Mouse (Mus musculus): ENCODE results near the gene Rnf41. TPM values are rescaled to one million over a fixed set of nuclear protein-coding genes. Genes with fewer than 3 reads are reported as not detected.
A peak's percentile ranks its signal among the peaks of the same experiment; 100 is the strongest.

Gene Rnf41
- polyA plus RNA-seq, 1 experiment from 2014 or later, result 105 TPM

GRCm38 (mm10) chr10:128441324-128442119 is 30.1 kb downstream of the Rnf41 start:
- WGBS, result 85% methylated on average over 10 of the region's 10 CpGs
- H3K27ac ChIP-seq (ENCODE audit: low read length), result no peak overlapping the region
- no peak overlapping the region for H3K9ac ChIP-seq (ENCODE audit: low read depth, low read length)
- no peak overlapping the region for H3K4me2 ChIP-seq (ENCODE audit: low read length)
- H3K9me3 ChIP-seq (replicated peaks; ENCODE audit: control insufficient read depth, low read length, poor library complexity, severe bottlenecking), result no peaks in the 10 kb centered on the region
- H3K4me1 ChIP-seq (ENCODE audit: control insufficient read depth, insufficient read depth, low read length), result no peaks in the 10 kb centered on the region
- no peak overlapping the region for H3K4me3 ChIP-seq (ENCODE audit: low read depth, low read length)
- H3K36me3 ChIP-seq (ENCODE audit: control insufficient read depth, insufficient read depth, low read length), result peaks cover 23% of the 10 kb centered on the region
- H3K27me3 ChIP-seq (ENCODE audit: control insufficient read depth, insufficient read depth, low read depth, low read length), result no peaks in the 10 kb centered on the region
- 0 out of 2 replicates have a peak, but pooled peaks have one; percentile 36 for ATAC-seq

DNA sequence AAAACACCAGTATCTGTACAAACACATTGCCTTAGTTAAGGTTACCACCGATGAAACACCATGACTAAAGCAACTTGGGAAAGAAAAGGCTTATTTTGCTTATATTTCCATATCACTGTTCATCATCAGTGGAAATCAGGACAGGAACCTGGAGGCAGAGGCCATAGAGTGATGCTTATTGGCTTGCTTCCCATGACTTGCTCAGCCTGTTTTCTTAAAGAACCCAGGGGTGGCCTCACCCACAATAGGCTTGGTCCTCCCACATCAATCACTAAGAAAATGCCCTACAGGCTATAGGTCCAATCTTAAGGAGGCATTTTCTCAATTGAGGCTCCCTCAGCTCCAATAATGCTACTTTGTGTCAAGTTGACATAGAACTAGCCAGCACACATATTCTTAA is 31.3 kb downstream of the Rnf41 start:
- Histone ChIP-seq H3K9ac (ENCODE audit: low read depth, low read length) (no peak overlapping the region), H3K27me3 (ENCODE audit: control insufficient read depth, insufficient read depth, low read depth, low read length) (no peaks in the 10 kb centered on the region), H3K4me2 (ENCODE audit: low read length) (no peak overlapping the region), H3K27ac (ENCODE audit: low read length) (no peak overlapping the region), H3K9me3 (replicated peaks; ENCODE audit: control insufficient read depth, low read length, poor library complexity, severe bottlenecking) (no peaks in the 10 kb centered on the region), H3K36me3 (ENCODE audit: control insufficient read depth, insufficient read depth, low read length) (peaks cover 18% of the 10 kb centered on the region), H3K4me3 (ENCODE audit: low read depth, low read length) (no peak overlapping the region), H3K4me1 (ENCODE audit: control insufficient read depth, insufficient read depth, low read length) (no peaks in the 10 kb centered on the region)
- ATAC-seq, result no peak
- 88% methylated on average over 1 of the region's 1 CpGs for WGBS

- Histone ChIP-seq H3K4me3 (ENCODE audit: low read depth, low read length) (no peak overlapping the region), H3K4me2 (ENCODE audit: low read length) (no peak overlapping the region), H3K4me1 (ENCODE audit: control insufficient read depth, insufficient read depth, low read length) (no peaks in the 10 kb centered on the region), H3K27ac (ENCODE audit: low read length) (no peak overlapping the region), H3K27me3 (ENCODE audit: control insufficient read depth, insufficient read depth, low read depth, low read length) (no peaks in the 10 kb centered on the region), H3K9ac (ENCODE audit: low read depth, low read length) (no peak overlapping the region), H3K36me3 (ENCODE audit: control insufficient read depth, insufficient read depth, low read length) (peaks cover 4% of the 10 kb centered on the region), H3K9me3 (replicated peaks; ENCODE audit: control insufficient read depth, low read length, poor library complexity, severe bottlenecking) (no peaks in the 10 kb centered on the region)
- ATAC-seq, result no peak
- WGBS, result 83% methylated on average over 6 of the region's 6 CpGs
These were observed 32.9 kb downstream of the Rnf41 start for GRCm38 (mm10) chr10:128444354-128444753.

DNA sequence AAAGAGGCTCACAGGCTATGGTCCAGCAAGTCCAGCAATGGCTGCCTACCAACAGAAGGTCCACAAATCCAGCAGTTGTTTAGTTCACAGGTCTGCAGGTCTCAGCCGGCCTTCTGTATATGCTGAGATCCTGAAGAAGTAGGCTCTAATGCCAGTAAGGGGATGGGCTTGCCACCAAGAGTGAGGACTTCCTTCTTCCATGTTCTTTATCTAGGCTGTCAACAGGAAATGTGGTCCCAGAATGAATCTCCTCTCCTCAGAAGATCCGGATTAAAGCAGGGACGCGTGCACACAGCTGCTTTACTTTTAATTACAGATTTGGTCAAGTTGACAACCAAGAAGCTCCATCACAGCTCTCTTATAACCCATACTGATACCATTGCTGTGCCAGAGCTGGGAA is 34.0 kb downstream of the Rnf41 start:
- no peak for ATAC-seq
- 96% methylated on average over 4 of the region's 4 CpGs for WGBS
- Histone ChIP-seq H3K9me3 (replicated peaks; ENCODE audit: control insufficient read depth, low read length, poor library complexity, severe bottlenecking) (no peaks in the 10 kb centered on the region), H3K4me3 (ENCODE audit: low read depth, low read length) (no peak overlapping the region), H3K9ac (ENCODE audit: low read depth, low read length) (no peak overlapping the region), H3K27me3 (ENCODE audit: control insufficient read depth, insufficient read depth, low read depth, low read length) (no peaks in the 10 kb centered on the region), H3K36me3 (ENCODE audit: control insufficient read depth, insufficient read depth, low read length) (no peaks in the 10 kb centered on the region; the same call in 1 of the 2 replicates), H3K27ac (ENCODE audit: low read length) (no peak overlapping the region), H3K4me1 (ENCODE audit: control insufficient read depth, insufficient read depth, low read length) (no peaks in the 10 kb centered on the region), H3K4me2 (ENCODE audit: low read length) (no peak overlapping the region)

- Histone ChIP-seq H3K4me2 (ENCODE audit: low read length) (no peak overlapping the region), H3K4me3 (ENCODE audit: low read depth, low read length) (no peak overlapping the region), H3K27ac (ENCODE audit: low read length) (no peak overlapping the region), H3K36me3 (ENCODE audit: control insufficient read depth, insufficient read depth, low read length) (no peaks in the 10 kb centered on the region), H3K27me3 (ENCODE audit: control insufficient read depth, insufficient read depth, low read depth, low read length) (no peaks in the 10 kb centered on the region), H3K4me1 (ENCODE audit: control insufficient read depth, insufficient read depth, low read length) (0 out of 2 replicates have a peak, but pooled peaks cover 2% of the 10 kb centered on the region), H3K9ac (ENCODE audit: low read depth, low read length) (no peak overlapping the region), H3K9me3 (replicated peaks; ENCODE audit: control insufficient read depth, low read length, poor library complexity, severe bottlenecking) (no peaks in the 10 kb centered on the region)
- WGBS, result 87% methylated on average over 6 of the region's 6 CpGs
- no peak for ATAC-seq
These were observed 39.6 kb downstream of the Rnf41 start for GRCm38 (mm10) chr10:128451014-128451413.

- Histone ChIP-seq H3K4me1 (ENCODE audit: control insufficient read depth, insufficient read depth, low read length) (0 out of 2 replicates have a peak, but pooled peaks cover 2% of the 10 kb centered on the region), H3K27ac (ENCODE audit: low read length) (no peak overlapping the region), H3K36me3 (ENCODE audit: control insufficient read depth, insufficient read depth, low read length) (no peaks in the 10 kb centered on the region), H3K4me2 (ENCODE audit: low read length) (no peak overlapping the region), H3K27me3 (ENCODE audit: control insufficient read depth, insufficient read depth, low read depth, low read length) (no peaks in the 10 kb centered on the region), H3K9me3 (replicated peaks; ENCODE audit: control insufficient read depth, low read length, poor library complexity, severe bottlenecking) (no peaks in the 10 kb centered on the region), H3K4me3 (ENCODE audit: low read depth, low read length) (no peak overlapping the region), H3K9ac (ENCODE audit: low read depth, low read length) (no peak overlapping the region)
- 87% methylated on average over 3 of the region's 3 CpGs for WGBS
- ATAC-seq, result no peak
These were observed 43.0 kb downstream of the Rnf41 start for GRCm38 (mm10) chr10:128454471-128454870.

DNA sequence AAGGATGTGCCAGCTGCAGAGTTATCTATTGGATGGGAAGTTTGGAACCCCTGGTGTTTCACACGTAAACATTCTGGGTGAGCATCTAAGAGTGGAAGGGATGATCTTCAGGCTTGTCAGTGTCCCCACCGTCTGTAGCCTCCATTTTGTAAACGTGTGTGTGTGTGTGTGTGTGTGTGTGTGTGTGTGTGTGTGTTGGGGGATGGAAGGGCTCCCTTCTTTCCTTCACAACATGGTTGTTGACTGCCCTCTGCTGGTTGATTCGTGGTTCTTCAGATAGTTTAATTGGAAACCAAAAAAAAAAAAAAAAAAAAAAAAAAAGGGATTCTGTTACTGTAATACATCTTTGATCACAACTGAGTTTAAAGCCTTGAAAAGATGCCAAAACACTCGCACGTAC is 43.8 kb downstream of the Rnf41 start:
- no peak overlapping the region for H3K27ac ChIP-seq (ENCODE audit: low read length)
- H3K4me3 ChIP-seq (ENCODE audit: low read depth, low read length), result no peak overlapping the region; the same call in 1 of the 2 replicates
- H3K4me1 ChIP-seq (ENCODE audit: control insufficient read depth, insufficient read depth, low read length), result 0 out of 2 replicates have a peak, but pooled peaks cover 2% of the 10 kb centered on the region
- H3K36me3 ChIP-seq (ENCODE audit: control insufficient read depth, insufficient read depth, low read length), result no peaks in the 10 kb centered on the region
- WGBS, result 1% methylated on average over 6 of the region's 6 CpGs
- H3K9ac ChIP-seq (ENCODE audit: low read depth, low read length), result no peak overlapping the region
- no peaks in the 10 kb centered on the region for H3K27me3 ChIP-seq (ENCODE audit: control insufficient read depth, insufficient read depth, low read depth, low read length)
- H3K9me3 ChIP-seq (replicated peaks; ENCODE audit: control insufficient read depth, low read length, poor library complexity, severe bottlenecking), result no peaks in the 10 kb centered on the region
- peak overlapping the region; percentile 35 for H3K4me2 ChIP-seq (ENCODE audit: low read length)
- no peak for ATAC-seq

DNA sequence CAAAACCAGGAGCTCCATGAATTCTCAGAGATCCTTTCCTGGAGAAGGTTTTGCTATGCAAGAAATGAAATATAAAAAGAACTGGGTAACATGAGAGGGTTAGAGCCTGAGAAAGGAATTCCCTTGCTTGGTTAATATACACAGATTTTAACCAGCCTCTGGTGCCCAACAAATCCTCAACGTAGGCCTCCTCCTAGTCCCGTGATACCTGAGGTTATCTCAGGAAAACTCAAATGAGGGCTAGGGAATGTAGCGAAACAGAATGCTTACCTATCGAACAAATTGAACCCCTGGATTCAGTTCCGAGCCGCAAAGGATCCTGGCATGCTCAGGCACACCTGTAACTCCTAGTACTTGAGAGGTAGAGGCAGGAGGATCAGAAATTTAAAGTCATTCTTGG is 46.2 kb downstream of the Rnf41 start:
- Histone ChIP-seq H3K27me3 (ENCODE audit: control insufficient read depth, insufficient read depth, low read depth, low read length) (no peaks in the 10 kb centered on the region), H3K4me3 (ENCODE audit: low read depth, low read length) (no peak overlapping the region), H3K36me3 (ENCODE audit: control insufficient read depth, insufficient read depth, low read length) (peaks cover 3% of the 10 kb centered on the region), H3K4me1 (ENCODE audit: control insufficient read depth, insufficient read depth, low read length) (peaks cover 11% of the 10 kb centered on the region), H3K9ac (ENCODE audit: low read depth, low read length) (no peak overlapping the region), H3K9me3 (replicated peaks; ENCODE audit: control insufficient read depth, low read length, poor library complexity, severe bottlenecking) (no peaks in the 10 kb centered on the region), H3K27ac (ENCODE audit: low read length) (no peak overlapping the region), H3K4me2 (ENCODE audit: low read length) (peak overlapping the region; percentile 55)
- ATAC-seq, result no peak
- WGBS, result 81% methylated on average over 6 of the region's 6 CpGs

- H3K27ac ChIP-seq (ENCODE audit: low read length), result peak overlapping the region; percentile 97
- ATAC-seq, result peak; percentile 66
- no peaks in the 10 kb centered on the region for H3K27me3 ChIP-seq (ENCODE audit: control insufficient read depth, insufficient read depth, low read depth, low read length)
- H3K36me3 ChIP-seq (ENCODE audit: control insufficient read depth, insufficient read depth, low read length), result peaks cover 9% of the 10 kb centered on the region
- no peaks in the 10 kb centered on the region for H3K9me3 ChIP-seq (replicated peaks; ENCODE audit: control insufficient read depth, low read length, poor library complexity, severe bottlenecking)
- peak overlapping the region; percentile 96 for H3K9ac ChIP-seq (ENCODE audit: low read depth, low read length)
- H3K4me3 ChIP-seq (ENCODE audit: low read depth, low read length), result peak overlapping the region; percentile 90
- H3K4me2 ChIP-seq (ENCODE audit: low read length), result peak overlapping the region; percentile 55
- WGBS, result under 1% methylated on average over 29 of the region's 29 CpGs
- H3K4me1 ChIP-seq (ENCODE audit: control insufficient read depth, insufficient read depth, low read length), result peaks cover 11% of the 10 kb centered on the region
These were observed 46.9 kb downstream of the Rnf41 start for GRCm38 (mm10) chr10:128458348-128458718.

Measured in midbrain, embryonic 16.5 days (tissue).